Mouse (Mus musculus): ENCODE results near the gene Mrs2.

DNA sequence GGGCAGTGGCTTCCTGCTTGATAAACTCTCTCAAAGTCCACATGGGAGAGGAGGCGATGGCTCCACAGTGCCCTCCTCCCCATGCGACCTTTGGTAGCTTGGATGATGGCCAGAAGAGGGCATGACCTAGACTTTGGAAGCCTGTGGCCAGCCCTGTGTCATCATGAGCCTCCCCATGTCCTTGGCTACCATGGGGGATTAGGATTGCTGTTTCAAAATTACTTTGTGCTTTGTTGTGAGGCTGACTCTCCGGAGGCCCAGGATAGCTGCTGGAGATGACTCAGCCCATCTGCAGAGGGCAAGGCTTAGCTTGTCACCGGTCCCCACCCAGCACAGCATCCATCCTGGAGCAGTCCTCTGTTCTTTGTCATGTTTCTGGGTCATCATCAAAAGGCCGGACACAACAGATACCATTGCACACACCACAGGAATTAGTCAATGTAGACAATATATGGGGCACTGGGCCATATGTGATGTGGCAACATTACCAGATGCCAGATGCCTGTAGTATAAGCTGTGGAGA is 42.3 kb downstream of the Mrs2 start:
- TF ChIP-seq POLR2A (IDR thresholded peaks at IDR 0.05; ENCODE audit: low read depth, low read length) (no peak), CTCF (conservative IDR thresholded peaks at IDR 0.05; ENCODE audit: insufficient read depth, insufficient read length, low read depth, low read length) (no peak)
